Mouse (Mus musculus) spleen, postnatal 36 days (tissue): ENCODE data around the gene 4930432M17Rik.

Experiments used
- DNase-seq, 2 experiments: peaks; one replicate each; pipeline ENCODE4 v3.0.0; 2022; ENCODE audit warnings: low spot score in 2 of 2, mixed read lengths in 1 of 2

4930432M17Rik gene

GRCm38 (mm10) chr3:121707106-121707505 is 36.5 kb downstream of the 4930432M17Rik start:
- no peak for DNase-seq

GRCm38 (mm10) chr3:121710894-121711531 is 40.5 kb downstream of the 4930432M17Rik start:
- no peak for DNase-seq

GRCm38 (mm10) chr3:121712222-121712621 is 41.7 kb downstream of the 4930432M17Rik start:
- no peak for DNase-seq

GRCm38 (mm10) chr3:121713151-121713701 is 42.7 kb downstream of the 4930432M17Rik start:
- no peak for DNase-seq

- no peak for DNase-seq
Measured at GRCm38 (mm10) chr3:121713816-121714215, 43.3 kb downstream of the 4930432M17Rik start.

- no peak for DNase-seq
Measured at GRCm38 (mm10) chr3:121714461-121714860, 43.9 kb downstream of the 4930432M17Rik start.

- no peak for DNase-seq
Measured at GRCm38 (mm10) chr3:121715336-121715735, 44.8 kb downstream of the 4930432M17Rik start.

GRCm38 (mm10) chr3:121715741-121716459 is 45.3 kb downstream of the 4930432M17Rik start:
- no peak for DNase-seq

GRCm38 (mm10) chr3:121716480-121716879 is 45.9 kb downstream of the 4930432M17Rik start:
- DNase-seq, result no peak

- no peak for DNase-seq
Measured at GRCm38 (mm10) chr3:121718679-121719078, 48.1 kb downstream of the 4930432M17Rik start.

GRCm38 (mm10) chr3:121719701-121720100 is 49.1 kb downstream of the 4930432M17Rik start:
- DNase-seq, result no peak

GRCm38 (mm10) chr3:121720801-121721690 is 50.5 kb downstream of the 4930432M17Rik start:
- no peak for DNase-seq

GRCm38 (mm10) chr3:121721691-121722070 is 51.1 kb downstream of the 4930432M17Rik start:
- no peak for DNase-seq

- DNase-seq, result peak; percentile 34 to 39
Measured at GRCm38 (mm10) chr3:121722971-121723844, 52.6 kb downstream of the 4930432M17Rik start, which contains the start of gene F3. Gene F3, plus strand, starts transcription at chr3:121723537.

GRCm38 (mm10) chr3:121723968-121724524 is 53.5 kb downstream of the 4930432M17Rik start:
- DNase-seq, result no peak

- no peak for DNase-seq
Measured at GRCm38 (mm10) chr3:121724553-121724952, 54.0 kb downstream of the 4930432M17Rik start.

GRCm38 (mm10) chr3:121725651-121726050 is 55.1 kb downstream of the 4930432M17Rik start:
- no peak for DNase-seq

GRCm38 (mm10) chr3:121729678-121730077 is 59.1 kb downstream of the 4930432M17Rik start:
- no peak for DNase-seq
